Mouse (Mus musculus) limb, embryonic 14.5 days (tissue): ENCODE results near the gene Ube2ql1. TPM values are rescaled to one million over a fixed set of nuclear protein-coding genes. Genes with fewer than 3 reads are reported as not detected.

Source experiments
- ATAC-seq: fragments of 200-750 bp; cut with Nextera tagmentation; 2 replicates; pipeline ENCODE4 v1.8.0; 2017; ENCODE audit warnings: low read depth, moderate number of reproducible peaks, moderate TSS enrichment; ENCODE audit not compliant: low FRiP score
- DNase-seq: peaks from one replicate; pipeline ENCODE4 v3.0.0-alpha.2; 2015; ENCODE audit warnings: low spot score
- H3K27ac ChIP-seq: fragments of 300-500 bp; sonication (generic); replicated peaks from 2 replicates; pipeline ENCODE4 v1.5.1; 2014; ENCODE audit warnings: low read depth, mild to moderate bottlenecking, low read length, moderate library complexity, mixed read lengths
- H3K27me3 ChIP-seq: fragments of 300-500 bp; sonication (generic); 2 replicates; pipeline ENCODE4 v1.6.1; 2014; ENCODE audit warnings: low read length, mixed read lengths; ENCODE audit not compliant: control insufficient read depth, insufficient read depth
- H3K36me3 ChIP-seq: fragments of 300-500 bp; sonication (generic); 2 replicates; pipeline ENCODE4 v1.6.1; 2014; ENCODE audit warnings: mild to moderate bottlenecking, low read length, moderate library complexity, mixed read lengths; ENCODE audit not compliant: control insufficient read depth, insufficient read depth
- H3K4me1 ChIP-seq: fragments of 300-500 bp; sonication (generic); 2 replicates; pipeline ENCODE4 v1.6.1; 2014; ENCODE audit warnings: antibody characterized with exemption, low read length, mixed read lengths; ENCODE audit not compliant: control insufficient read depth, insufficient read depth
- H3K4me2 ChIP-seq: fragments of 300-500 bp; sonication (generic); replicated peaks from 2 replicates; pipeline ENCODE4 v1.6.1; 2014; ENCODE audit warnings: low read depth, mild to moderate bottlenecking, low read length, moderate library complexity; ENCODE audit not compliant: severe bottlenecking
- H3K4me3 ChIP-seq: fragments of 300-500 bp; sonication (generic); replicated peaks from 2 replicates; pipeline ENCODE4 v1.5.1; 2014; ENCODE audit warnings: low read length
- H3K9ac ChIP-seq: fragments of 300-500 bp; sonication (generic); 2 replicates; pipeline ENCODE4 v1.6.1; 2014; ENCODE audit warnings: mild to moderate bottlenecking, low read depth, low read length, moderate library complexity; ENCODE audit not compliant: severe bottlenecking
- H3K9me3 ChIP-seq: fragments of 300-500 bp; sonication (generic); 2 replicates; pipeline ENCODE4 v1.6.1; 2016; ENCODE audit warnings: low read length; ENCODE audit not compliant: control insufficient read depth
- POLR2A ChIP-seq: fragments of 200-500 bp; IDR thresholded peaks from 2 replicates; pipeline ENCODE4 v1.8.0; 2012; ENCODE audit warnings: inconsistent platforms, mild to moderate bottlenecking, moderate library complexity, borderline replicate concordance; ENCODE audit not compliant: insufficient read depth, insufficient read length; ENCODE audit errors: extremely low read depth
- WGBS: fragments of 180-500 bp; shearing (Covaris S2); extraction: QIAGEN DNeasy Blood & Tissue Kit; methylation state at CpG from one replicate; pipeline ENCODE4 v1.1.7; 2014; 5-methylcytosine and 5-hydroxymethylcytosine counted together
- polyA plus RNA-seq, 2 experiments: library from polyadenylated mRNA; depleted of rRNA in 1 of 2; stranded (reverse) in 1 of 2; unstranded in 1 of 2; fragments of >200 nt; fragmentation: Nextera tagmentation in 1 of 2; extraction: Ambion mirVana in 1 of 2; gene quantifications; 2 replicates each; pipeline versions ENCODE4 v1.2.1 to v1.2.3; 2012 to 2014

Gene Ube2ql1
- polyA plus RNA-seq, 2 experiments: 4.0 to 13.9 TPM

DNA sequence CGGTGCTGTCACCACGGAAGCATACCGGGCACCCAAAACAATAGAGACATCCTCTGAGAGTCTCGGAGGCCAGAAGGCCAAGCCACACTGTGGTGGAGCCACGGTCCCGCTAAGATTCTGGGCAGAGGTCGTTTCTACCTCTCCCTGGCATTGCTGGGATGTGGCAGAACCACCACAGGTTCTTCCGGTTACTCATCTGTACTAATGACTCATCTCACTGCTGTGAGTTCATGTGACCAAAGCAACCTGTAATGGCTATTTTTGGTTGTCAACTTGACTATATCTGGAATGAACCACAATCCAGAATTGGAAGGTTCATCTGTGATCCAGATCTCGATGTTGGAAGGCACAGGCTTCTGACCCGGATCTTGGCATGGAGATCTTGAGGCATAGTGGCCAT lies 28.5 kb upstream of the Ube2ql1 start:
- 88% methylated on average over 10 of the region's 10 CpGs for whole genome bisulfite sequencing
- H3K9me3 ChIP-seq: no peaks in the 10 kb centered on the region
- no peak overlapping the region for H3K4me2 ChIP-seq
- H3K27me3 ChIP-seq: no peaks in the 10 kb centered on the region
- ATAC-seq (no peak), DNase-seq (no peak)
- no peak overlapping the region for H3K4me3 ChIP-seq
- no peak overlapping the region for H3K9ac ChIP-seq
- H3K4me1 ChIP-seq: no peaks in the 10 kb centered on the region
- no peak overlapping the region for H3K27ac ChIP-seq
- no peaks in the 10 kb centered on the region for H3K36me3 ChIP-seq
- no peak for TF ChIP-seq POLR2A

DNA sequence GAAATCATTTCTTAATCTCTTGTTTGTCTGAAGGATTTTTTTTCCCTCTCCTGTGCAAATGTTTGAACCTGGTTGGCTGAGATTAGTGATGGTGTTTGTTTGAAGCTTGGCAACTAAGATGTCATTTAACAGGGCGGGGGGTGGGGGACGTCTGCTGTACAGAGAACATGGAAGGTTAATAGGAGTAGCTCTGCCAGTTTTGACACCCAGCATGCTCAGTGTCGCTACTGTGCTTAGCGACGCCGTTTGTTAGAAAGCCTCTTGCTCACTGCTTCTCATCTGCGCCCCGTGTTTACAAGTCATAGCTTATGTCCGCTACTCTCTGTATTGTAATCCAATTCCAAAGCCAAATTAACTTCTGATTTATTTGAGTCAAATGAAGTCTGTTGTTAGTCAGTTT lies 25.0 kb upstream of the Ube2ql1 start:
- H3K4me1 ChIP-seq: 0 out of 2 replicates have a peak, but pooled peaks cover 3% of the 10 kb centered on the region
- DNase-seq (no peak), ATAC-seq (no peak)
- no peak for TF ChIP-seq POLR2A
- H3K9me3 ChIP-seq: no peaks in the 10 kb centered on the region
- no peaks in the 10 kb centered on the region for H3K27me3 ChIP-seq
- H3K4me2 ChIP-seq: no peak overlapping the region
- H3K36me3 ChIP-seq: no peaks in the 10 kb centered on the region
- no peak overlapping the region for H3K9ac ChIP-seq
- H3K27ac ChIP-seq: no peak overlapping the region
- WGBS: 77% methylated on average over 9 of the region's 9 CpGs
- no peak overlapping the region for H3K4me3 ChIP-seq

DNA sequence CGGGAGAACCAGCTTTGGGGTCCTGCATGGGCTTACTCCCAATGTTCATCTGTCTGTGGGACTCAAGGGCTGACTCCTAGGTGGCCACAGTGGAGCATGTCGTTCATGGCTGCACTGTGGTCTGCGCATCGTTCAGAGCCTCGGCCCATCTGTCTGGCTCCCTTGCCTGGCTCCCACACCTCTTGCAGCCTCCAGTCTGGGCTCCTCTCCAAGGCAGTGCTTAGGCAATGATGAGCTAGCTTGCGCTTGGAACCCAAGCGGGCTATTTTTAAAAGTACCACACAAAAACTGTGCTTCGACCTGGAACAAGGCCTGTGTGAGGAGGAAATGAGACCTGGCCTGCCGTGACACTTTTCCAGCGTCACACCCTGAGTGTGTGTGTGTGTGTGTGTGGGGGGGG lies 21.7 kb upstream of the Ube2ql1 start:
- WGBS: 66% methylated on average over 10 of the region's 10 CpGs
- DNase-seq: peak; percentile 59
- 0 out of 2 replicates have a peak, but pooled peaks cover 3% of the 10 kb centered on the region for H3K4me1 ChIP-seq

DNA sequence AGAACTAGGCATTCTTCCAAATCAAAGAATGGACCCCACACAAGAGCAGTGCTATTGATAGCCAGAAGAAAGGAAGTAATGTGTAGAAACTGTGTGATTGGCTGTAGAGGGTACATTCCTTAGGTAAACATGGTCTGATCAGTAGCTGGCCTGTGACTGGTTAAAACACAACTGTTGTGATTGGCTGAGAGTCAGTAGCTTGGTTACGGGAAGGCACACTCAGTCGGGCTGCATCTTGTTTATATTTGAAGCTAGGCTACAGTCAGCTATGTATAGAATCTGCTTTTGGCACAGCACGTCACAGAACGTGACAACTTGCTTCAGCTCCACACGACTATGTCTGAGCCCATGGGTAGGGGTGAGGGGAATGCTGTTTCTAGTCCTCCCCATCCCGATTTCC lies 19.3 kb upstream of the Ube2ql1 start:
- TF ChIP-seq POLR2A: no peak
- Histone ChIP-seq H3K4me3 (no peak overlapping the region), H3K9ac (no peak overlapping the region), H3K4me2 (no peak overlapping the region), H3K9me3 (no peaks in the 10 kb centered on the region), H3K36me3 (no peaks in the 10 kb centered on the region), H3K27ac (no peak overlapping the region), H3K27me3 (no peaks in the 10 kb centered on the region), H3K4me1 (0 out of 2 replicates have a peak, but pooled peaks cover 3% of the 10 kb centered on the region)
- 53% methylated on average over 6 of the region's 6 CpGs for WGBS
- no peak for DNase-seq
- ATAC-seq: peak; percentile 41; the same call in 1 of the 2 replicates

More for the DNA sequence above, 21.7 kb upstream of the Ube2ql1 start:
- Histone ChIP-seq H3K27ac (no peak overlapping the region), H3K36me3 (no peaks in the 10 kb centered on the region), H3K9me3 (no peaks in the 10 kb centered on the region), H3K27me3 (no peaks in the 10 kb centered on the region), H3K4me2 (no peak overlapping the region), H3K4me3 (no peak overlapping the region), H3K9ac (no peak overlapping the region)
- ATAC-seq: peak; percentile 62
- no peak for TF ChIP-seq POLR2A

DNA sequence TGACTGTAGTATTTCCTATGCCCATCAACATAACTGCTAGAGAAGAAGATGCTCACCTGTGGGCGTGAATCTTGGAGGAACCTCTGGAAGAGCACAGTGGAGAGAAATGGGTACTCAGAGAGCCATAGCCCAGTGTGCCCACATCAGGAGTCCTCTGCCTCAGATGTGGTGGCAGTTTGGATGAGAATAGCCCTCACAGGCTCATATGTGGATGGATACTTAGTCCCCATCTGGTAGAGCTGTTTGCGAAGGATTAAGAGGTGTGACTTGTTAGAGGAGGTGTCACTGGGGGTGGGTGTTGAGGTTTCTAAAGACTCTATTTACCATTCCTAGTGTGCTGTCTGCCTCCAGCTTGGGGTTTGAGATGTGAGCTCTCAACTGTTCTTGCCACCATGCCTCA lies 13.2 kb upstream of the Ube2ql1 start:
- H3K4me2 ChIP-seq: no peak overlapping the region
- no peaks in the 10 kb centered on the region for H3K27me3 ChIP-seq
- H3K4me1 ChIP-seq: no peaks in the 10 kb centered on the region
- H3K36me3 ChIP-seq: no peaks in the 10 kb centered on the region
- H3K9me3 ChIP-seq: no peaks in the 10 kb centered on the region
- H3K27ac ChIP-seq: no peak overlapping the region
- H3K4me3 ChIP-seq: no peak overlapping the region
- TF ChIP-seq POLR2A: no peak
- DNase-seq (no peak), ATAC-seq (no peak)
- 86% methylated on average over 2 of the region's 2 CpGs for WGBS
- H3K9ac ChIP-seq: no peak overlapping the region

DNA sequence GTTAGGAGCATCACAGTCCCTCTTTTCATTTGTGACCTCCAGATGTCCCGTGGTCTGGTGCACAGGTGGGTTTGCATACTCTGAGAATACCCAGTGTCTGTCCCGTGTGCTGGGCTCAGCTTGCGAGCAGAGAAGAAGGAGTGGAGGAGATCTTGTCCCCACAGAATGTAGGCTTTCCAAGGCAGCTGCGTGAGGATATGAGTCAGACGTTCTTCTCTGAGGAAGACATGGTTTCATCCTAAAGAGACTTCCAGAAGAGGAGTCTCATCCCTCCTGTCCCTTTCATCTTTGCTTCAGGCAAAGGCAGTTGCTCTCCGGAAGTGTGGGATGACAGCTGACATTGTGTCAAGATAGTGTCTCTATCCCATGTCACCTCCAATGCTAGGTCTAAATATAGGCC lies 11.8 kb upstream of the Ube2ql1 start:
- 93% methylated on average over 6 of the region's 6 CpGs for WGBS

More for the DNA sequence above, 11.8 kb upstream of the Ube2ql1 start:
- no peak for TF ChIP-seq POLR2A
- DNase-seq: no peak
- Histone ChIP-seq H3K4me2 (no peak overlapping the region), H3K36me3 (no peaks in the 10 kb centered on the region), H3K9ac (no peak overlapping the region), H3K4me3 (no peak overlapping the region), H3K27me3 (no peaks in the 10 kb centered on the region), H3K4me1 (no peaks in the 10 kb centered on the region), H3K27ac (no peak overlapping the region), H3K9me3 (no peaks in the 10 kb centered on the region)
- ATAC-seq: no peak
